Mouse (Mus musculus) midbrain, embryonic 16.5 days (tissue): ENCODE data around the gene Mfrp. TPM values are rescaled to one million over a fixed set of nuclear protein-coding genes. Genes with fewer than 3 reads are reported as not detected.

Experiments used
- ATAC-seq: fragments of 200-750 bp; cut with Nextera tagmentation; 2 replicates; pipeline ENCODE4 v1.8.0; 2017; ENCODE audit warnings: moderate TSS enrichment
- H3K27ac ChIP-seq: fragments of 300-500 bp; sonication (generic); 2 replicates; pipeline ENCODE4 v1.5.1; 2014; ENCODE audit warnings: mild to moderate bottlenecking, low read length, mixed read lengths
- H3K27me3 ChIP-seq: fragments of 300-500 bp; sonication (generic); 2 replicates; pipeline ENCODE4 v1.6.1; 2014; ENCODE audit warnings: low read depth, low read length, mixed read lengths; ENCODE audit not compliant: control insufficient read depth, insufficient read depth
- H3K36me3 ChIP-seq: fragments of 300-500 bp; sonication (generic); 2 replicates; pipeline ENCODE4 v1.6.1; 2014; ENCODE audit warnings: mild to moderate bottlenecking, low read length, moderate library complexity, mixed read lengths; ENCODE audit not compliant: control insufficient read depth, insufficient read depth
- H3K4me1 ChIP-seq: fragments of 300-500 bp; sonication (generic); 2 replicates; pipeline ENCODE4 v1.6.1; 2014; ENCODE audit warnings: mild to moderate bottlenecking, low read length, mixed read lengths; ENCODE audit not compliant: control insufficient read depth, insufficient read depth
- H3K4me2 ChIP-seq: fragments of 300-500 bp; sonication (generic); 2 replicates; pipeline ENCODE4 v1.6.1; 2014; ENCODE audit warnings: mild to moderate bottlenecking, low read length, mixed read lengths
- H3K4me3 ChIP-seq: fragments of 300-500 bp; sonication (generic); 2 replicates; pipeline ENCODE4 v1.5.1; 2014; ENCODE audit warnings: low read depth, mild to moderate bottlenecking, low read length, moderate library complexity, mixed read lengths
- H3K9ac ChIP-seq: fragments of 300-500 bp; sonication (generic); 2 replicates; pipeline ENCODE4 v1.6.1; 2014; ENCODE audit warnings: low read depth, low read length, mixed read lengths
- H3K9me3 ChIP-seq: fragments of 300-500 bp; sonication (generic); replicated peaks from 2 replicates; pipeline ENCODE4 v1.6.1; 2014; ENCODE audit warnings: mild to moderate bottlenecking, low read length, mixed read lengths; ENCODE audit not compliant: control insufficient read depth, poor library complexity, severe bottlenecking
- WGBS: fragments of 180-500 bp; shearing (Covaris S2); extraction: QIAGEN DNeasy Blood & Tissue Kit; methylation state at CpG from one replicate; pipeline ENCODE4 v1.1.7; 2014; 5-methylcytosine and 5-hydroxymethylcytosine counted together
- polyA plus RNA-seq: library from polyadenylated mRNA; unstranded; fragments of >200 nt; fragmentation: Nextera tagmentation; extraction: Ambion mirVana; gene quantifications from 2 replicates; pipeline ENCODE4 v1.2.1, GENCODE M21; 2015

Gene Mfrp
- polyA plus RNA-seq, 1 experiment from 2014 or later: 0.16 TPM

DNA sequence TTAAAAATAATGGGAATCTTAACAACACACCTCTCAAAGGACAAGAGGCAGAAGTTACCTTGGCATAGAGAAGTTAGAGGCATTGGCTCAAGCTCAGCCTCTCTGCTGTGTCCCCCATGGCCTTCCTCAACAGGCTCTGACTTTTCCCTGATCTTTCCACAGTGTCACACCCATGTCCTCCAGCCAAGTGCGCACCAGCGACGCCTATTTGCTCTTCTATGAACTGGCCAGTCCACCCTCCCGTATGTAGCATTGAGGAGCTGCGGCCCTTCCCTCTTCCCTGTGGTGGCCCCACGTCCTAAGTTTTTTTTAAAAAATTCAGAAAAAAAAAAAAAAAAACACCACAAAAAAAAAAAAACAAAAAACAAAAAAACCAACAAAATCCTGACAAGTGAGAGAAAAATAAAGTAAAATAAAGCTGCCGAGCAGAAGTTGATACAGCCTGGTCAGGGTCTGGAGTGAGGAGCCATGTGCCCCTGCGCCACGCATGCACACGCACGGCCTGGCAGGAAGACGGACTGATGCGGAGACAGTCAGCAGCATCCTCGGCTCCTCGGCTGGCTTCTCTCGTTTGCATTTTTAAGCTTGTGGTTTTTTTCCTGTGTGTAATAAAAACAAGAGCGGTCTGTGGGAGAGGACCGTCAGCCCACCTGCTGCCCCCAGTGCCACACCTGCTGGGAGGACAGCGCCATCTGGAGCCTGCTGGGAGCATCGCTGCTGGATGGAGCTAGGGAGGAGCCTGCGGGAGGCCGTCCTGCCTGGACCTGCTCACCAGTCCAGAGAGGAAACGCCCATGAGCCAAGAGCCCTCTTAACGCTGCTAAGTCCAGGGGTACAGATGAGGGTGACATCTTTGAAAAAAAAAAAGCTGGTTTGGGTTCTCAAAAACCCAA lies 7.7 kb upstream of the Mfrp start:
- H3K27me3 ChIP-seq: no peaks in the 10 kb centered on the region; the same call in 1 of the 2 replicates
- H3K27ac ChIP-seq: no peak overlapping the region
- no peaks in the 10 kb centered on the region for H3K9me3 ChIP-seq
- peak overlapping the region; percentile 24 for H3K4me3 ChIP-seq
- ATAC-seq: peak; percentile 40; the same call in 1 of the 2 replicates
- H3K4me2 ChIP-seq: peak overlapping the region; percentile 57
- peak overlapping the region; percentile 42 for H3K9ac ChIP-seq
- no peaks in the 10 kb centered on the region for H3K36me3 ChIP-seq
- 27% methylated on average over 24 of the region's 24 CpGs for WGBS
- H3K4me1 ChIP-seq: peaks cover 9% of the 10 kb centered on the region

DNA sequence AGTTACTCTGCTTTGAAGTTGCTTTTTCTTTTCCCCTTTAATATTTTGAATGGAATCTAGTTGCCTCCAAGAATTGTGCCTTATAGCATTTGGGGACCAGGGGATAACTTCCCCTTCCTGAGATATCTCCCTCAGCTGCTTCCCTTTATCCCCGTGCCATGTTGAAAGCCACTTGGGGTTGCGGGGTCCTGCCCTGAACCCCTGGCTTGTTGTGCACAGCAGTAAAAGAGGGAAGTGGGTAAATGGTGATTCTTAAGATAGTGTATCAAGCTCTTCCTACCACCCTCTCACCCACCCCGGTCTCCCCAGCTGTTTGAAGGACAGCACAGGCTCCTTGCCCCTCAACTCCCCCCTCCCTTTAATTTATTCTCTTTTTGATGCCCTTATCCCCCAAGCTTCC lies 6.8 kb upstream of the Mfrp start:
- H3K4me3 ChIP-seq: no peak overlapping the region
- no peak overlapping the region for H3K27ac ChIP-seq
- no peaks in the 10 kb centered on the region for H3K9me3 ChIP-seq
- no peak overlapping the region for H3K4me2 ChIP-seq
- no peak overlapping the region for H3K9ac ChIP-seq
- ATAC-seq: no peak
- no peaks in the 10 kb centered on the region for H3K27me3 ChIP-seq
- 85% methylated on average over 3 of the region's 3 CpGs for WGBS
- H3K4me1 ChIP-seq: peaks cover 9% of the 10 kb centered on the region
- H3K36me3 ChIP-seq: no peaks in the 10 kb centered on the region

DNA sequence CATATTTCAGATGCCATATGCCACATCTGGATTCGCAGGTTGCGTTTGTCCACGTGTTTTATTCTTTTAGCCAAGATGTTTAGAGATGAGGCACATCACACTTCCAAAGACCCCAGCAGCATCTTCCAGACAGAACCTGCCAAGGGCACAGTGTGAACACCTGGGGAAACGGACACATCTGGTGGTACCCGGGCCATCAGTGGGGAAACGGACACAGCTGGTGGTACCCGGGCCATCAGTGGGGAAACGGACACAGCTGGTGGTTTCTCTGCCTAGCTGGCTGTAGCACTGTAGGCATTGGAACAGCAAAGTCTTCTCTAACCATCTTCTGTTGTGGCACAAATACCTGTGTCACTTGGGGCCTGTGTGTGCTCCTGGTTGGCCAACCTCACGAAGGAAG lies 5.7 kb upstream of the Mfrp start:
- no peak overlapping the region for H3K9ac ChIP-seq
- 88% methylated on average over 9 of the region's 9 CpGs for WGBS
- H3K4me2 ChIP-seq: no peak overlapping the region
- H3K4me1 ChIP-seq: peaks cover 9% of the 10 kb centered on the region
- no peaks in the 10 kb centered on the region for H3K27me3 ChIP-seq
- H3K27ac ChIP-seq: no peak overlapping the region
- H3K9me3 ChIP-seq: no peaks in the 10 kb centered on the region
- no peaks in the 10 kb centered on the region for H3K36me3 ChIP-seq
- ATAC-seq: no peak
- H3K4me3 ChIP-seq: no peak overlapping the region

DNA sequence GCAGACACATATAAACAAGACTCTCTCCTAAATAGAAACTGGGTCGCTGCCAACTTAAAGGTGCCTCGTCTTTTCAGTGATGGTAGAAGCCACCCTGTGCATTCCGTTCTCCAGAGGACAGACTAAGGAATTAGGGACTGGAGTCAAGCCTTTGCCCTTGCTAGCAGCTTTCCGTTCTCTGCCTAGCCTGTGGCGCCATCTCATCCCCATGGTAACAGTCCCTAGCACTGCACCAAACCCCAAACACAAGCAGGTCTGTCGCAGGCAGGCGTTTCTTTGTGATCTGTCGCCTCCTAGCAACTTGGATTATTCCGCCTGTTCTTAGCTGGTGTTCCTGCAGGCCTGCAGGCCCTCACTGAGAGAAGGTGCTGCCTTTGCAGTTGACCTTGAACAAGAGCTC lies 5.0 kb upstream of the Mfrp start:
- Histone ChIP-seq H3K9ac (no peak overlapping the region), H3K4me3 (no peak overlapping the region), H3K36me3 (no peaks in the 10 kb centered on the region), H3K4me2 (no peak overlapping the region), H3K4me1 (peaks cover 9% of the 10 kb centered on the region), H3K27me3 (no peaks in the 10 kb centered on the region), H3K9me3 (no peaks in the 10 kb centered on the region), H3K27ac (peak overlapping the region; percentile 50; the same call in 1 of the 2 replicates)
- peak; percentile 75 for ATAC-seq
- WGBS: 8% methylated on average over 9 of the region's 9 CpGs

DNA sequence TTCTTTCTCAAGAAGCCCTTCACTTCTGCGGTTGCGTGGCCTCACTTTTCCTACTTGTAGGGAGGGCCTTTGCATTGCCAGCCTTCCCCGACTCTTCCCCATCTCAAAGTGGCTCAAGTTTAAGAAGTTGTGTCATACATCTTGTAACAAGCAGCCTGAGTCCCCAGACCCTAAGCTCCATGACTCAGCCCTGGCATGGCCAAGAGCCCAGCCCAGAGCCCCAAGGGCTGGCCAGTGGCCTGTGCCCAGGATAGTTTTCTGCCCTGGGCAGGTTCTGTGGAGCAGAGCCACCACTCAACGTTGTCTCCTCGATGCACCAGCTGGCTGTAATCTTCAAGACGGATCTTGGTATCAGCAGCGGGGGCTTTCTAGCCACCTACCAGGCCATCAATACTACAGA lies 3.4 kb downstream of the Mfrp start:
- no peak for ATAC-seq
- no peak overlapping the region for H3K27ac ChIP-seq
- no peak overlapping the region for H3K4me3 ChIP-seq
- WGBS: 94% methylated on average over 7 of the region's 7 CpGs
- no peak overlapping the region for H3K4me2 ChIP-seq
- H3K36me3 ChIP-seq: no peaks in the 10 kb centered on the region
- no peaks in the 10 kb centered on the region for H3K27me3 ChIP-seq
- no peaks in the 10 kb centered on the region for H3K9me3 ChIP-seq
- H3K4me1 ChIP-seq: peaks cover 29% of the 10 kb centered on the region
- no peak overlapping the region for H3K9ac ChIP-seq

DNA sequence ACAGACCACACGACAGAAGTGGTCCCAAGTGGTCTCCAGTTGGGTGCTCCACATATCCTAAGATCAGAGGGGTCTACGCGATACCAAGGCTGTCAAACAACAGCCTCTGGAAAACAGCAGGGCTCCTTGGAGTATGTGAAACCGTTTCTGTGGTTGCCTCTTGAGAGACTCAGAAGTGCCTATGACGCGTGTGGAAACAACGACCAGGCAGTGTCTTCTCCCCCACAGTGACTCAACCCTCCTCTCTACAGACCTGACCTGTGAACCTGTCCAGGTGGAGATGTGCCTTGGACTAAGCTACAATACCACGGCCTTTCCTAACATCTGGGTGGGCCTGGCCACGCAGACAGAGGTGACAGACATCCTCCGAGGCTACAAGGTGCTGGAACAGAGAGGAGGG lies 4.3 kb downstream of the Mfrp start:
- no peaks in the 10 kb centered on the region for H3K9me3 ChIP-seq
- H3K27me3 ChIP-seq: no peaks in the 10 kb centered on the region
- no peak overlapping the region for H3K27ac ChIP-seq
- no peak overlapping the region for H3K9ac ChIP-seq
- H3K4me3 ChIP-seq: no peak overlapping the region
- no peak overlapping the region for H3K4me2 ChIP-seq
- no peaks in the 10 kb centered on the region for H3K36me3 ChIP-seq
- 90% methylated on average over 10 of the region's 10 CpGs for WGBS
- peaks cover 38% of the 10 kb centered on the region for H3K4me1 ChIP-seq
- ATAC-seq: no peak

DNA sequence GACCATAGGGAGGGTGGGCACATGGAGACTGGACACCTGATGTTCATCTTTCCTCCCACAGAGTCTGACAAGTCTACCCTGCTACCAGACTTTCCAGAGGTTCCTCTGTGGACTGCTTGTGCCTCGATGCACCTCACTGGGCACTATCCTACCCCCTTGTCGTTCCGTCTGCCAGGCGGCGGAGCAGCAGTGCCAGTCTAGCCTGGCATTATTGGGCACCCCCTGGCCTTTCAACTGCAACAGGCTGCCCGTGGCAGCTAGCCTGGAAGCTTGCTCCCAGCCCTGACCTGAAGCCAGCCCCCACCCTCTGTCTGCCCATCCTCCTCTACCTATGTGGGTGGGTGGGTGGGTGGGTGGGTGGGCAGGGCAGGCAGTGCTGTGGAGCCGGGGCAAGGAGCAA lies 4.7 kb downstream of the Mfrp start:
- no peak overlapping the region for H3K4me3 ChIP-seq
- H3K9ac ChIP-seq: no peak overlapping the region
- H3K36me3 ChIP-seq: no peaks in the 10 kb centered on the region
- no peaks in the 10 kb centered on the region for H3K9me3 ChIP-seq
- ATAC-seq: no peak
- WGBS: 91% methylated on average over 7 of the region's 7 CpGs
- no peak overlapping the region for H3K27ac ChIP-seq
- no peaks in the 10 kb centered on the region for H3K27me3 ChIP-seq
- peaks cover 38% of the 10 kb centered on the region for H3K4me1 ChIP-seq
- H3K4me2 ChIP-seq: no peak overlapping the region

DNA sequence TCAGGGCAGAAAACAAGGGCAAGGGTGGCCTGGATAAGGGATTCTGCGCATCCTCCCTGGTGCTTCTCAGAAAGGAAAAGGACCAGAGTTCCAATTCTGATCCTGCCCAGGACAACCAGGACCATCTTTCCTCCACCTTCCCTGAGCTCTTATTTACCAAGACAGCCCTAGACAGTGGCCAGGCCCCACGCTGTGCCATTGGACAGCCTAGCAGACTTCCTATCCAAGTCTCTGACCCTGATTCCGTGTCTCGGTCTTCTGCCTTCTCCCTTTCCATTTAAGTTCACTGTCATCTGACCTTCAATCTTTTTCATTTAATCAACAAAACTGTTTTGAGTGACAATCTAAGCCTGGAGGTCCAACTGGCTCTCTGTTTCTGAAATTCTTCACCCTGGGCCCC lies 5.1 kb downstream of the Mfrp start:
- ATAC-seq: no peak
- Histone ChIP-seq H3K4me1 (peaks cover 38% of the 10 kb centered on the region), H3K4me3 (no peak overlapping the region)

DNA sequence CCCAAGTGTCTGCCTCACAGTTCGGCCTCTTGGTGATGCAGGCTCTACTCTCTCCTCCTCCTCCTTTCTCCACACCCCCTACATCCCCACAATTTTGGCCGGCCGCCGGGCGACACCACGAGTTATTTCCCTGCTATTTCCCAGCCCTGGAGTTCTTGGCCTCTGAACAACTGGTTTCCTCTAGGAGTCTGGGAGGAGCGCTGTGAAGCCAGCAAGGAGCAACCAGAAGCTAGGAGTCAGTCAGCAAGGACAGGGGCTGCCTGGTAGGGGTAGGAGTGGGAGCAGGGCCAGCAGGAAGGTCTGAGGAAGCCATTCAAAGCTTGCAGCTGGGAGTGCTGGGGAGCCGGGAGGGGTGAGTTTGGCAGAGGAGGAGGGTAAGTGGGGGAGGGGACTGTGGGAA lies 5.6 kb downstream of the Mfrp start, which contains the start of gene C1qtnf5:
Gene C1qtnf5, plus strand, starts transcription at position 136 of the 400 bp plus-strand sequence.
- Histone ChIP-seq H3K9me3 (no peaks in the 10 kb centered on the region), H3K27me3 (no peaks in the 10 kb centered on the region), H3K4me3 (peak within 1 kb of the TSS; percentile 7; the same call in 1 of the 2 replicates), H3K4me1 (peaks cover 38% of the 10 kb centered on the region), H3K27ac (peak within 1 kb of the TSS; percentile 58), H3K9ac (0 out of 2 replicates have a peak within 1 kb of the TSS, but pooled peaks have one; percentile 15), H3K36me3 (no peaks in the 10 kb centered on the region), H3K4me2 (peak within 1 kb of the TSS; percentile 37)
- peak; percentile 59 for ATAC-seq
- WGBS: 18% methylated on average over 8 of the region's 8 CpGs

More for the DNA sequence above, 5.1 kb downstream of the Mfrp start:
- Histone ChIP-seq H3K4me2 (no peak overlapping the region), H3K27ac (peak overlapping the region; percentile 19), H3K27me3 (no peaks in the 10 kb centered on the region), H3K9me3 (no peaks in the 10 kb centered on the region), H3K9ac (no peak overlapping the region), H3K36me3 (no peaks in the 10 kb centered on the region)
- WGBS: 48% methylated on average over 4 of the region's 4 CpGs
